Mouse (Mus musculus) liver, postnatal 0 days (tissue): ENCODE results near the gene Osbpl8.

ENCODE experiments used
- CTCF ChIP-seq: sonication (generic); IDR thresholded peaks from 2 replicates; pipeline ENCODE4 v1.5.1; 2016; ENCODE audit warnings: antibody characterized with exemption, low read depth
- EP300 ChIP-seq: IDR thresholded peaks from 2 replicates; pipeline ENCODE4 v1.6.1; 2016; ENCODE audit warnings: antibody characterized with exemption, low read depth, mild to moderate bottlenecking

GRCm38 (mm10) chr10:111233476-111234130 is 69.1 kb downstream of the Osbpl8 start:
- TF ChIP-seq CTCF: no peak
- TF ChIP-seq EP300: no peak
